Mouse (Mus musculus) lung, postnatal 4 days (tissue): ENCODE measurements at regions not wholly inside any gene's neighbourhood (a gene's known extent, or its start where the extent isn't known, plus 50 kb on each side); places are given as distances from the start of the nearest gene placed in this dataset.

Source experiments
- DNase-seq, 2 experiments: peaks; one replicate each; pipeline ENCODE4 v3.0.0; 2021

GRCm38 (mm10) chr8:49631286-49631685 is 787.5 kb upstream of the Tenm3 start:
- DNase-seq = peak; percentile 4 to 30

- no peak for DNase-seq
Observed at GRCm38 (mm10) chr8:49627966-49628495, 784.3 kb upstream of the Tenm3 start.

- no peak for DNase-seq
Observed at GRCm38 (mm10) chr8:49595501-49595900, 751.8 kb upstream of the Tenm3 start.

GRCm38 (mm10) chr8:49567423-49567822 is 723.7 kb upstream of the Tenm3 start:
- no peak for DNase-seq

- DNase-seq = no peak
Observed at GRCm38 (mm10) chr8:49563499-49564279, 719.9 kb upstream of the Tenm3 start.

GRCm38 (mm10) chr8:49562976-49563375 is 719.2 kb upstream of the Tenm3 start:
- DNase-seq = no peak

GRCm38 (mm10) chr8:49555724-49556457 is 712.1 kb upstream of the Tenm3 start:
- no peak for DNase-seq

GRCm38 (mm10) chr8:49553175-49553574 is 709.4 kb upstream of the Tenm3 start:
- DNase-seq = peak; percentile 8 to 33

GRCm38 (mm10) chr8:49543321-49543720 is 699.6 kb upstream of the Tenm3 start:
- DNase-seq = no peak

GRCm38 (mm10) chr8:49541337-49541736 is 697.6 kb upstream of the Tenm3 start:
- DNase-seq = no peak

- no peak for DNase-seq
Observed at GRCm38 (mm10) chr8:49533412-49534351, 689.9 kb upstream of the Tenm3 start.

GRCm38 (mm10) chr8:49529294-49529693 is 685.5 kb upstream of the Tenm3 start:
- DNase-seq = no peak

GRCm38 (mm10) chr8:49492906-49493305 is 649.2 kb upstream of the Tenm3 start:
- no peak for DNase-seq

- DNase-seq = no peak
Observed at GRCm38 (mm10) chr8:49485284-49485683, 641.5 kb upstream of the Tenm3 start.

GRCm38 (mm10) chr8:49481476-49481992 is 637.8 kb upstream of the Tenm3 start:
- no peak for DNase-seq

GRCm38 (mm10) chr8:49465911-49466518 is 622.3 kb upstream of the Tenm3 start:
- DNase-seq = no peak

GRCm38 (mm10) chr8:49465070-49465469 is 621.3 kb upstream of the Tenm3 start:
- DNase-seq = no peak

- DNase-seq = no peak
Observed at GRCm38 (mm10) chr8:49462602-49463001, 618.9 kb upstream of the Tenm3 start.

GRCm38 (mm10) chr8:49461724-49462473 is 618.1 kb upstream of the Tenm3 start:
- no peak for DNase-seq

- DNase-seq = no peak
Observed at GRCm38 (mm10) chr8:49445444-49445843, 601.7 kb upstream of the Tenm3 start.

GRCm38 (mm10) chr8:49441270-49441669 is 597.5 kb upstream of the Tenm3 start:
- no peak for DNase-seq
